Mouse (Mus musculus): ENCODE data around the gene Auts2.

- no peak for TF ChIP-seq POLR2A (IDR thresholded peaks at IDR 0.05; ENCODE audit: insufficient read depth, low read depth, low read length)
- TF ChIP-seq CTCF (IDR thresholded peaks at IDR 0.05), result no peak
- TF ChIP-seq EP300 (IDR thresholded peaks at IDR 0.05; ENCODE audit: insufficient read depth, low read depth, low read length), result no peak
These were observed 228.8 kb downstream of the Auts2 start for GRCm38 (mm10) chr5:132314300-132314699.

Data from heart, adult 2 months (tissue).